In genomic region chr6:122308505-122309393, GRCm38 (mm10) we compare ENCODE assay signal across 8 mouse cellular contexts. TPM values are rescaled to one million over a fixed set of nuclear protein-coding genes. Genes with fewer than 3 reads are reported as not detected.
A peak's percentile ranks its signal among the peaks of the same experiment; 100 is the strongest.
DNase-seq lines count a peak whose midpoint lies in the region; ATAC-seq lines count a peak whose summit lies in the region.

M6pr (plus strand) TSS chr6:122308720.

- peak; percentile 98 to 99 for DNase-seq in adrenal gland, adult (ENCODE audit: inconsistent age in 2 of 2, low spot score in 1 of 2)
- peak; percentile 98 for DNase-seq in embryo, embryonic 10.5 days (ENCODE audit: low spot score)
- DNase-seq in gastrocnemius, postnatal 14 days = peak; percentile 94
- DNase-seq in left cerebral cortex, postnatal 10 days (ENCODE audit: extremely low spot score in 1 of 2, low spot score in 2 of 2) = peak; percentile 97 to 98
- DNase-seq in right cerebral cortex, postnatal 25 days = peak; percentile 97
- peak; percentile 89 to 92 for DNase-seq in urinary bladder, postnatal 4 days (ENCODE audit: low spot score in 2 of 2)

- intact Hi-C loops in gastrocnemius, postnatal 14 days (cut with DNase I; ENCODE audit: low total_unique reads) = no loop called here
- intact Hi-C loops in left cerebral cortex, postnatal 10 days (cut with DNase I) = loop anchor here (2.0 to 5.0 kb wide), 3 partner anchors 30 to 746 kb away; no protein-coding TSS in a partner anchor

- ATAC-seq in inflammation-experienced regulatory T-cells, adult 6 months = peak; percentile 94
- peak; percentile 92 for ATAC-seq in megakaryocyte-erythroid progenitor cell, adult 5-6 weeks (replicated peaks; ENCODE audit: low FRiP score, low TSS enrichment, poor library complexity, severe bottlenecking)

RNA-seq across cellular contexts. Expression of gene M6pr, which starts in this region (rescaled TPM):
- 10 to 100 TPM; 22.7 to 26.6 TPM for total RNA-seq in gastrocnemius, postnatal 14 days (2021)
- polyA plus RNA-seq in inflammation-experienced regulatory T-cells, adult 6 months (2017; shearing (Covaris generic)) = 100 to 1,000 TPM; 251 to 357 (median 252) TPM
- 10 to 100 TPM; 45.1 to 46.1 TPM for total RNA-seq in left cerebral cortex, postnatal 10 days (2021)
- total RNA-seq in megakaryocyte-erythroid progenitor cell, adult 5-6 weeks (2014; fragmentation: Nextera tagmentation) = 160 and 166 TPM in 2 replicates
- 303 and 354 TPM in 2 replicates for total RNA-seq in megakaryocyte-erythroid progenitor cell, adult 5-6 weeks (2017)

Comparison
In these comparisons a context has a peak if more than half of its experiments do, and no peak if none do; other contexts are left out.
1. Peak in every context shown above with its lines: DNase-seq and ATAC-seq.